Mouse (Mus musculus): Measurements from ENCODE around the gene Ppp3ca. TPM values are rescaled to one million over a fixed set of nuclear protein-coding genes. Genes with fewer than 3 reads are reported as not detected.

The Ppp3ca gene
- total and polyA plus RNA-seq, 3 experiments: 63.4 to 143 (median 130) TPM

DNA sequence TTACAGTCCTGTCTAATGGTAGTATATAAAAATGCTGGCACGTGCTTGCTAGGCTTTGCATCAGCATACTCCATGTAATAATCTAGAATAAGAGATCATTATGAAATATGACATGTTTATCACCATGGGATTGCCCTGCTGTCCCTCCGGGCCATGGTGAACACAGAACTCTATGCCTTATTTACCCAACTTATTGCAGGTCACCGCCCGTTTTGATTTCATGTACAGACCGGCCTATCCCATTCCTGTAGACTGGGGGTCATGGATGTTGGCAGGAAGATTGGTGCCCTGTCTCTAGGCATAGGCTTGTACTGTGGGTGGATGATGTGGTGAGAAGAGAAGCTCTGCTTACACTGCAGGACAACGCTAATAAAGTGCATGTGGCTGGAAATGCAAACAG is 115.8 kb downstream of the Ppp3ca start:
- in situ Hi-C loops (cut with MboI; ENCODE audit: low pct_ligation_motif_present, low pct_unique_long_range_greater_than_20kb, low sequenced_read_pairs) (no loop called here), dilution Hi-C loops (cut with MboI; ENCODE audit: extremely low pct_ligation_motif_present, extremely low pct_unique_long_range_greater_than_20kb, low sequenced_read_pairs) (no loop called here)
- Histone ChIP-seq H3K27ac (ENCODE audit: insufficient read depth, low read depth) (no peak overlapping the region), H3K4me3 (replicated peaks in 1 of 3; ENCODE audit: low read depth in 2 of 3, low read length in 2 of 3, poor library complexity in 1 of 3) (no peak overlapping the region), H3K4me1 (ENCODE audit: control insufficient read depth in 1 of 2, insufficient read depth in 2 of 2) (peaks cover 16 to 65% of the 10 kb centered on the region in 2 experiments), H3K9me3 (replicated peaks; ENCODE audit: low read length) (no peaks in the 10 kb centered on the region), H3K4me2 (ENCODE audit: insufficient read depth, low read depth, poor library complexity, severe bottlenecking) (no peak overlapping the region), H3K9ac (ENCODE audit: insufficient read depth, low read depth) (no peak overlapping the region), H3K79me2 (replicated peaks; ENCODE audit: control insufficient read depth, extremely low read depth, insufficient read depth, poor library complexity, severe bottlenecking) (peaks cover 18% of the 10 kb centered on the region), H3K27me3 (replicated peaks) (no peaks in the 10 kb centered on the region), H3K36me3 (replicated peaks in 1 of 2; ENCODE audit: control insufficient read depth in 1 of 2, insufficient read depth in 1 of 2, low read length in 1 of 2) (peaks cover 0 to 27% of the 10 kb centered on the region in 2 experiments)
- no peak for TF ChIP-seq MXI1 (IDR thresholded peaks at IDR 0.05; ENCODE audit: low read depth, low read length)
- no peak for DNase-seq (ENCODE audit: extremely low read depth)

DNA sequence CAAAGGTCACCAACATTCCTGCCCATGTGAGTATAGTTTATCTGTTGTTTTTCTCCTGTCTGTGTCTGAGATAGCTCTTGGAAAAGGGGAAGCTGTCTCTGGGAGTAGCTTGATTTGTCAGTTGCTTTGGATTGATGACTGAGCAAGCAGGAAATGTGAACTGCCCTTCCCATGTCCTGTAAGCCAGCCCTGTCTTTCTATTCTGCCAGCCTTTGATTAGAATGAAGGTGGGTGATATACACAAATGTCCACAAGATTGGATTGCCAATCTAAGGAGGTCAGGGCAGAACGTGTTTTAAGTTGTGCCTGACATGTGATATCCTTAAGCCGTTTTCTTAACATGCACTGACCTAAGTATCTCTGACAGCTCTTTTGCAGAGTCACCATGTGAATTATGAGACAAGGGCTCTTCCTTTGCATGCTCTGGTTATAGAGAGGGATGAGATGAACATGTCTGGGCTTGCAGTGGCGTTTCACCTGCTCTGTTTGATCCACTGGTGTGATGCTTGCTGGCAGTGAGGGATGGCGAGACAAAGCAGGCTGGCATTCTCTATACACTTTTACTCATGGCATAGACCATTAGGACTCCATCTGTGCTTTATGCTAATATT is 120.4 kb downstream of the Ppp3ca start:
- dilution Hi-C loops (cut with MboI; ENCODE audit: extremely low pct_ligation_motif_present, extremely low pct_unique_long_range_greater_than_20kb, low sequenced_read_pairs) (no loop called here), in situ Hi-C loops (cut with MboI; ENCODE audit: low pct_ligation_motif_present, low pct_unique_long_range_greater_than_20kb, low sequenced_read_pairs) (no loop called here)
- peak; percentile 56 for DNase-seq (ENCODE audit: extremely low read depth)
- Histone ChIP-seq H3K27me3 (replicated peaks) (no peaks in the 10 kb centered on the region), H3K4me1 (ENCODE audit: control insufficient read depth in 1 of 2, insufficient read depth in 2 of 2) (peaks cover 21 to 85% of the 10 kb centered on the region in 2 experiments), H3K36me3 (replicated peaks in 1 of 2; ENCODE audit: control insufficient read depth in 1 of 2, insufficient read depth in 1 of 2, low read length in 1 of 2) (peaks cover 0 to 26% of the 10 kb centered on the region in 2 experiments), H3K27ac (ENCODE audit: insufficient read depth, low read depth) (peak overlapping the region; percentile 40), H3K9ac (ENCODE audit: insufficient read depth, low read depth) (0 out of 2 replicates have a peak overlapping the region, but pooled peaks have one; percentile 2), H3K4me3 (replicated peaks in 1 of 3; ENCODE audit: low read depth in 2 of 3, low read length in 2 of 3, poor library complexity in 1 of 3) (no peak overlapping the region), H3K79me2 (replicated peaks; ENCODE audit: control insufficient read depth, extremely low read depth, insufficient read depth, poor library complexity, severe bottlenecking) (peaks cover 26% of the 10 kb centered on the region), H3K9me3 (replicated peaks; ENCODE audit: low read length) (no peaks in the 10 kb centered on the region), H3K4me2 (ENCODE audit: insufficient read depth, low read depth, poor library complexity, severe bottlenecking) (peak overlapping the region; percentile 27; the same call in 1 of the 2 replicates)
- TF ChIP-seq IRF4 (IDR thresholded peaks at IDR 0.05; ENCODE audit: low read depth, low read length) (peak; percentile 72), SIN3A (IDR thresholded peaks at IDR 0.05; ENCODE audit: low read length) (0 out of 2 replicates have a peak, but pooled peaks have one; percentile 28), MAX (IDR thresholded peaks at IDR 0.05; ENCODE audit: low read length) (peak; percentile 80), JUN (IDR thresholded peaks at IDR 0.05; ENCODE audit: insufficient read depth, low read depth, low read length) (no peak), ZMIZ1 (IDR thresholded peaks at IDR 0.05; ENCODE audit: low read depth, low read length) (peak; percentile 46; the same call in 1 of the 2 replicates), JUND (conservative IDR thresholded peaks at IDR 0.05; ENCODE audit: low read depth, low read length) (no peak; the same call in 1 of the 2 replicates), MAFK (IDR thresholded peaks at IDR 0.05; ENCODE audit: insufficient replicate concordance, low read length) (peak; percentile 63; the same call in 1 of the 2 replicates), EP300 (IDR thresholded peaks at IDR 0.05; ENCODE audit: low read length) (peak; percentile 71), MXI1 (IDR thresholded peaks at IDR 0.05; ENCODE audit: low read depth, low read length) (peak; percentile 69; the same call in 1 of the 2 replicates), MYC (IDR thresholded peaks at IDR 0.05; ENCODE audit: low read depth, low read length) (0 out of 2 replicates have a peak, but pooled peaks have one; percentile 72), UBTF (IDR thresholded peaks at IDR 0.05; ENCODE audit: low read depth, low read length) (no peak), NELFE (IDR thresholded peaks at IDR 0.05; ENCODE audit: low read depth, low read length) (no peak), POLR2AphosphoS2 (IDR thresholded peaks at IDR 0.05; ENCODE audit: low read depth, low read length) (no peak), RAD21 (IDR thresholded peaks at IDR 0.05; ENCODE audit: low read depth, low read length) (no peak; the same call in 1 of the 2 replicates), CHD1 (IDR thresholded peaks at IDR 0.05; ENCODE audit: low read depth, low read length) (peak; percentile 99), MAZ (IDR thresholded peaks at IDR 0.05; ENCODE audit: low read depth, low read length) (no peak), RCOR1 (conservative IDR thresholded peaks at IDR 0.05; ENCODE audit: low read depth, low read length) (no peak), POLR2A (IDR thresholded peaks at IDR 0.05; ENCODE audit: low read depth, low read length) (0 out of 2 replicates have a peak, but pooled peaks have one; percentile 12), BHLHE40 (IDR thresholded peaks at IDR 0.05; ENCODE audit: low read depth, low read length) (peak; percentile 42), ELF1 (IDR thresholded peaks at IDR 0.05; ENCODE audit: low read depth, low read length) (no peak), SMC3 (IDR thresholded peaks at IDR 0.05; ENCODE audit: low read depth, low read length) (no peak), MEF2A (IDR thresholded peaks at IDR 0.05; ENCODE audit: borderline replicate concordance, low read depth, low read length) (peak; percentile 74; the same call in 1 of the 2 replicates), TCF12 (IDR thresholded peaks at IDR 0.05; ENCODE audit: low read depth, low read length) (peak; percentile 57; the same call in 1 of the 2 replicates), PAX5 (IDR thresholded peaks at IDR 0.05; ENCODE audit: low read length) (no peak), ETS1 (conservative IDR thresholded peaks at IDR 0.05; ENCODE audit: low read depth, low read length) (peak; percentile 33), ZNF384 (IDR thresholded peaks at IDR 0.05; ENCODE audit: low read depth, low read length) (no peak)

All from CH12.LX (cell line).